Mouse (Mus musculus) adrenal gland, postnatal 36 days (tissue): ENCODE data around the gene Gm11146. TPM values are rescaled to one million over a fixed set of nuclear protein-coding genes. Genes with fewer than 3 reads are reported as not detected.

Source experiments
- DNase-seq, 2 experiments: peaks; one replicate each; pipeline ENCODE4 v3.0.0; 2021; ENCODE audit warnings: mixed read lengths in 1 of 2
- microRNA-seq: library from miRNA; unstranded; fragments of <30 nt; microRNA quantifications from one replicate; pipeline ENCODE4 v1.2.0, GENCODE M21; 2021
- total RNA-seq, 2 experiments: library from RNA; stranded (reverse); gene quantifications; 2 replicates each; pipeline ENCODE4 v1.2.3; 2021

The Gm11146 gene
- total RNA-seq, 2 experiments from 2014 or later = not detected

DNA sequence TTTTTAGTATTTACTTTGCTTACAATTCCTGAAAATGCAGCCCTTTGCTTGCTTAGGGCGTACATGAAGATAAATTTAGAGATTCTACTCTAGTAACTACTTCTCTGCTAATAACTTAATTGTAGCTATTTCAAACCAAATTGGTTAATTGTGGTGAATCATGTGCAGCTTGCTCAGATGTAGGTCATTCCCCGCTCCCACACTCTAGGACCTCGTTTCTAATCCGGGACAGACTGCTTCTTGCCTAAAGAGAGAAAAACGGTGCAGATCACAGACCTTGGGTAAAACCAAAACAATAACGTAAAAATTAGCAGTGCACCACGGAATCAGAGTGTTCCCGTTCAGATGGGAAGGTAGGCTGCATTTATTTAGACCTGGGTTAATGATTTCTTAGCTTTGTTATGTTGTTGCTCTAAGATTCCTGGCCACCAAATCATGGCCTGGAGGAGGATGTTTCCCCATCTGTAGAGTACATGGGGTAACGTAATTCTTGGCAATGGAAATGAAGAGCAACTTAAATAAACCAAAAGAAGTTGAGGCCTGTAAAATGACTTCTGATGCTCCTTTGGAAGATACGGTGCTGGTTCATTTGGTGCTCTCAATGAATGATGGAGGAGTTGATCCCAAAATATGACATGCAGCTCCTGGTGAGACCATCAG lies 45.3 kb downstream of the Gm11146 start:
- DNase-seq = no peak

DNA sequence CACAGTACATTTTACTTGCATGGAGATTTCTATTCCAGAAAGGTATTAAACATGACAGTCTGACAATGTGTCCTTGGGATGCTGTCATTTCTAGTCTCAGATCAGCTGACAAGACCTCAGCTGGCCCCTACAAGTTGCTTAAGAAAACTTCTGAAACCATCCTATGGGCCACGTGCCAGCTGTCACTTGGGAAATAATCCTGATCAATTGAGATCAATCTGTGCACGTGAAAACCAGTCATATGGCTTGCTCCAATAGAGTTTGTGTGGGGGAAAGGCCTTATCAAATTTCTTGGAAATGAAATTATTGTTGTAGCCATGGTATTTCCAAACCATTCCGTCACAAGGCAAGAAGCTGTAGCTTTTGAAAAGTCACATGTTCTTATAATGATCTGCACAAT lies 50.8 kb downstream of the Gm11146 start:
- peak in 1 of 2 experiments; percentile 27 for DNase-seq

Small RNA genes within 50 kb of the gene (microRNA-seq; reads per million reads assigned to microRNA genes)
- gene Mir125b-2 = 230 reads per million, percentile 62 among the genes with 10 or more reads in this experiment
- gene Mir99a = 15,911 reads per million, percentile 96 among the genes with 10 or more reads in this experiment
- 673 reads per million, percentile 74 among the genes with 10 or more reads in this experiment for gene Mirlet7c-1
